Mouse (Mus musculus) right cerebral cortex, postnatal 25 days (tissue): ENCODE measurements around the gene Pcbp2.

ENCODE experiments used
- DNase-seq: peaks from one replicate; pipeline ENCODE4 v3.0.0; 2022

Gene Pcbp2

GRCm38 (mm10) chr15:102508336-102508735 is 38.0 kb downstream of the Pcbp2 start:
- no peak for DNase-seq

- DNase-seq = no peak
Observed at GRCm38 (mm10) chr15:102510110-102510509, 39.8 kb downstream of the Pcbp2 start.

- DNase-seq = peak; percentile 87
Observed at GRCm38 (mm10) chr15:102510590-102511284, 40.4 kb downstream of the Pcbp2 start.

GRCm38 (mm10) chr15:102511285-102511833 is 41.0 kb downstream of the Pcbp2 start:
- no peak for DNase-seq

GRCm38 (mm10) chr15:102512010-102512409 is 41.7 kb downstream of the Pcbp2 start:
- DNase-seq = no peak

GRCm38 (mm10) chr15:102512471-102512870 is 42.1 kb downstream of the Pcbp2 start:
- no peak for DNase-seq

GRCm38 (mm10) chr15:102513004-102513403 is 42.7 kb downstream of the Pcbp2 start:
- DNase-seq = no peak

GRCm38 (mm10) chr15:102515261-102515660 is 44.9 kb downstream of the Pcbp2 start:
- DNase-seq = no peak

GRCm38 (mm10) chr15:102515791-102516190 is 45.5 kb downstream of the Pcbp2 start:
- DNase-seq = no peak

- peak; percentile 50 for DNase-seq
Observed at GRCm38 (mm10) chr15:102516293-102516692, 46.0 kb downstream of the Pcbp2 start.

- DNase-seq = peak; percentile 86
Observed at GRCm38 (mm10) chr15:102516728-102517404, 46.5 kb downstream of the Pcbp2 start, which contains the start of gene Map3k12. Map3k12 (minus strand) TSS chr15:102517064.

GRCm38 (mm10) chr15:102517631-102517975 is 47.3 kb downstream of the Pcbp2 start:
- DNase-seq = no peak

- DNase-seq = peak; percentile 100
Observed at GRCm38 (mm10) chr15:102517976-102518858, 47.9 kb downstream of the Pcbp2 start, which contains the start of gene Tarbp2. Tarbp2 (plus strand) TSS chr15:102518192.

GRCm38 (mm10) chr15:102518859-102519201 is 48.5 kb downstream of the Pcbp2 start:
- no peak for DNase-seq

GRCm38 (mm10) chr15:102519211-102520141 is 49.1 kb downstream of the Pcbp2 start:
- DNase-seq = no peak

GRCm38 (mm10) chr15:102520416-102520815 is 50.1 kb downstream of the Pcbp2 start:
- DNase-seq = no peak

- no peak for DNase-seq
Observed at GRCm38 (mm10) chr15:102521480-102521879, 51.1 kb downstream of the Pcbp2 start.

GRCm38 (mm10) chr15:102524892-102525485 is 54.6 kb downstream of the Pcbp2 start, which contains the start of gene Npff:
Npff (minus strand) TSS chr15:102524942.
- DNase-seq = peak; percentile 78

GRCm38 (mm10) chr15:102526111-102527002 is 56.0 kb downstream of the Pcbp2 start:
- no peak for DNase-seq

GRCm38 (mm10) chr15:102527936-102528335 is 57.6 kb downstream of the Pcbp2 start:
- no peak for DNase-seq
